Mouse (Mus musculus): Measurements from ENCODE around the gene Shisal2a.

Shisal2a gene

GRCm38 (mm10) chr4:108337817-108338216 is 45.3 kb downstream of the Shisal2a start:
- no peak for DNase-seq (ENCODE audit: low read depth)

GRCm38 (mm10) chr4:108336765-108337164 is 46.4 kb downstream of the Shisal2a start:
- no peak for DNase-seq (ENCODE audit: low read depth)

GRCm38 (mm10) chr4:108335413-108335812 is 47.7 kb downstream of the Shisal2a start:
- no peak for DNase-seq (ENCODE audit: low read depth)

GRCm38 (mm10) chr4:108332041-108332440 is 51.1 kb downstream of the Shisal2a start:
- DNase-seq (ENCODE audit: low read depth), result no peak

GRCm38 (mm10) chr4:108329840-108330239 is 53.3 kb downstream of the Shisal2a start:
- DNase-seq (ENCODE audit: low read depth), result no peak

- peak; percentile 96 for DNase-seq (ENCODE audit: low read depth)
Measured at GRCm38 (mm10) chr4:108327730-108328484, 55.2 kb downstream of the Shisal2a start, which contains the start of gene Coa7. TSS of gene Coa7 (plus strand) at chr4:108328140.

GRCm38 (mm10) chr4:108327071-108327579 is 56.0 kb downstream of the Shisal2a start:
- DNase-seq (ENCODE audit: low read depth), result no peak

GRCm38 (mm10) chr4:108323588-108323987 is 59.6 kb downstream of the Shisal2a start:
- no peak for DNase-seq (ENCODE audit: low read depth)

GRCm38 (mm10) chr4:108320627-108321380 is 62.3 kb downstream of the Shisal2a start:
- no peak for DNase-seq (ENCODE audit: low read depth)

GRCm38 (mm10) chr4:108319747-108320146 is 63.4 kb downstream of the Shisal2a start:
- no peak for DNase-seq (ENCODE audit: low read depth)

GRCm38 (mm10) chr4:108318649-108319615 is 64.2 kb downstream of the Shisal2a start:
- no peak for DNase-seq (ENCODE audit: low read depth)

All from c-Kit-positive CD71-negative TER-119-negative erythroid progenitor cells, embryonic 14.5 days (primary cell).